Mouse (Mus musculus) neural tube, embryonic 11.5 days (tissue): Measurements from ENCODE around the gene Grem1. TPM values are rescaled to one million over a fixed set of nuclear protein-coding genes. Genes with fewer than 3 reads are reported as not detected.

Experiments used
- ATAC-seq: fragments of 200-750 bp; cut with Nextera tagmentation; 2 replicates; pipeline ENCODE4 v1.8.0; 2017; ENCODE audit warnings: moderate number of reproducible peaks, mild to moderate bottlenecking, moderate TSS enrichment, moderate library complexity; ENCODE audit not compliant: insufficient read depth, low FRiP score, low TSS enrichment
- DNase-seq: peaks from one replicate; pipeline ENCODE4 v3.0.0-alpha.2; 2015; ENCODE audit warnings: low spot score
- H3K27ac ChIP-seq: fragments of 300-500 bp; sonication (generic); 2 replicates; pipeline ENCODE4 v1.5.1; 2014; ENCODE audit warnings: low read depth, mild to moderate bottlenecking, low read length
- H3K27me3 ChIP-seq: fragments of 300-500 bp; sonication (generic); 2 replicates; pipeline ENCODE4 v1.6.1; 2014; ENCODE audit warnings: mild to moderate bottlenecking, low read length, mixed read lengths; ENCODE audit not compliant: control insufficient read depth, insufficient read depth
- H3K36me3 ChIP-seq: fragments of 300-500 bp; sonication (generic); 2 replicates; pipeline ENCODE4 v1.6.1; 2014; ENCODE audit warnings: mild to moderate bottlenecking, low read length, moderate library complexity, mixed read lengths; ENCODE audit not compliant: control insufficient read depth, insufficient read depth
- H3K4me1 ChIP-seq: fragments of 300-500 bp; sonication (generic); 2 replicates; pipeline ENCODE4 v1.6.1; 2014; ENCODE audit warnings: low read length, mixed read lengths; ENCODE audit not compliant: control insufficient read depth, insufficient read depth
- H3K4me2 ChIP-seq: fragments of 300-500 bp; sonication (generic); 2 replicates; pipeline ENCODE4 v1.6.1; 2014; ENCODE audit warnings: low read depth, mild to moderate bottlenecking, moderate library complexity
- H3K4me3 ChIP-seq: fragments of 300-500 bp; sonication (generic); 2 replicates; pipeline ENCODE4 v1.5.1; 2014; ENCODE audit warnings: low read depth, low read length
- H3K9ac ChIP-seq: fragments of 300-500 bp; sonication (generic); 2 replicates; pipeline ENCODE4 v1.6.1; 2014; ENCODE audit warnings: mild to moderate bottlenecking, low read length
- H3K9me3 ChIP-seq: fragments of 300-500 bp; sonication (generic); 2 replicates; pipeline ENCODE4 v1.6.1; 2016; ENCODE audit warnings: low read length; ENCODE audit not compliant: control insufficient read depth
- WGBS: fragments of 180-500 bp; shearing (Covaris S2); extraction: QIAGEN DNeasy Blood & Tissue Kit; methylation state at CpG from one replicate; pipeline ENCODE4 v1.1.7; 2014; 5-methylcytosine and 5-hydroxymethylcytosine counted together
- polyA plus RNA-seq: library from polyadenylated mRNA; unstranded; fragments of >200 nt; fragmentation: Nextera tagmentation; extraction: Ambion mirVana; gene quantifications from 2 replicates; pipeline ENCODE4 v1.2.1, GENCODE M21; 2014

Grem1 gene
- polyA plus RNA-seq, 1 experiment from 2014 or later, result 0.85 TPM

- Histone ChIP-seq H3K36me3 (no peaks in the 10 kb centered on the region), H3K9ac (no peak overlapping the region), H3K4me2 (no peak overlapping the region), H3K4me3 (no peak overlapping the region), H3K27ac (no peak overlapping the region), H3K4me1 (no peaks in the 10 kb centered on the region), H3K9me3 (no peaks in the 10 kb centered on the region), H3K27me3 (no peaks in the 10 kb centered on the region)
- WGBS, result 73% methylated on average over 6 of the region's 6 CpGs
- ATAC-seq, result no peak
- no peak for DNase-seq
Measured at GRCm38 (mm10) chr2:113774150-113774805, 15.8 kb upstream of the Grem1 start.

- Histone ChIP-seq H3K9me3 (no peaks in the 10 kb centered on the region), H3K4me1 (no peaks in the 10 kb centered on the region), H3K4me2 (no peak overlapping the region), H3K27ac (no peak overlapping the region), H3K9ac (no peak overlapping the region), H3K36me3 (no peaks in the 10 kb centered on the region), H3K27me3 (no peaks in the 10 kb centered on the region), H3K4me3 (no peak overlapping the region)
- 88% methylated on average over 8 of the region's 8 CpGs for WGBS
- ATAC-seq (no peak), DNase-seq (no peak)
Measured at GRCm38 (mm10) chr2:113768541-113769303, 10.3 kb upstream of the Grem1 start.

GRCm38 (mm10) chr2:113765885-113766284 lies 7.4 kb upstream of the Grem1 start:
- Histone ChIP-seq H3K36me3 (no peaks in the 10 kb centered on the region), H3K27ac (no peak overlapping the region), H3K9me3 (no peaks in the 10 kb centered on the region), H3K27me3 (no peaks in the 10 kb centered on the region), H3K9ac (no peak overlapping the region), H3K4me1 (no peaks in the 10 kb centered on the region), H3K4me3 (no peak overlapping the region), H3K4me2 (no peak overlapping the region)
- DNase-seq (no peak), ATAC-seq (no peak)
- WGBS, result 83% methylated on average over 1 of the region's 1 CpGs

GRCm38 (mm10) chr2:113764968-113765367 lies 6.5 kb upstream of the Grem1 start:
- 82% methylated on average over 5 of the region's 5 CpGs for WGBS
- Histone ChIP-seq H3K36me3 (no peaks in the 10 kb centered on the region), H3K4me2 (no peak overlapping the region), H3K27ac (no peak overlapping the region), H3K9ac (no peak overlapping the region), H3K4me1 (no peaks in the 10 kb centered on the region), H3K4me3 (no peak overlapping the region), H3K9me3 (no peaks in the 10 kb centered on the region), H3K27me3 (peaks cover 3% of the 10 kb centered on the region; the same call in 1 of the 2 replicates)
- ATAC-seq, result no peak
- no peak for DNase-seq

GRCm38 (mm10) chr2:113757525-113758310 lies 728 bp downstream of the Grem1 start:
- H3K27ac ChIP-seq, result no peak overlapping the region

GRCm38 (mm10) chr2:113756924-113757524 lies 1.4 kb downstream of the Grem1 start:
- Histone ChIP-seq H3K4me1 (no peaks in the 10 kb centered on the region), H3K4me3 (peak overlapping the region; percentile 57), H3K27me3 (peaks cover 36% of the 10 kb centered on the region), H3K9ac (0 out of 2 replicates have a peak overlapping the region, but pooled peaks have one; percentile 1), H3K27ac (no peak overlapping the region), H3K4me2 (peak overlapping the region; percentile 98), H3K9me3 (no peaks in the 10 kb centered on the region), H3K36me3 (no peaks in the 10 kb centered on the region)
- 3% methylated on average over 12 of the region's 12 CpGs for WGBS
- ATAC-seq (no peak), DNase-seq (no peak)

More at GRCm38 (mm10) chr2:113757525-113758310, 728 bp downstream of the Grem1 start:
- under 1% methylated on average over 46 of the region's 47 CpGs for WGBS
- ATAC-seq (peak; percentile 45), DNase-seq (peak; percentile 63)
- no peaks in the 10 kb centered on the region for H3K36me3 ChIP-seq
- H3K4me3 ChIP-seq, result peak overlapping the region; percentile 57
- no peaks in the 10 kb centered on the region for H3K9me3 ChIP-seq
- H3K4me1 ChIP-seq, result no peaks in the 10 kb centered on the region
- peaks cover 36% of the 10 kb centered on the region for H3K27me3 ChIP-seq
- 0 out of 2 replicates have a peak overlapping the region, but pooled peaks have one; percentile 1 for H3K9ac ChIP-seq
- peak overlapping the region; percentile 98 for H3K4me2 ChIP-seq

- no peak for DNase-seq
- Histone ChIP-seq H3K4me1 (no peaks in the 10 kb centered on the region), H3K9me3 (no peaks in the 10 kb centered on the region), H3K36me3 (no peaks in the 10 kb centered on the region), H3K27ac (no peak overlapping the region), H3K27me3 (0 out of 2 replicates have a peak, but pooled peaks cover 2% of the 10 kb centered on the region), H3K9ac (no peak overlapping the region), H3K4me3 (no peak overlapping the region), H3K4me2 (no peak overlapping the region)
- WGBS, result 83% methylated on average over 12 of the region's 12 CpGs
- no peak for ATAC-seq
Measured at GRCm38 (mm10) chr2:113749721-113750120, 8.7 kb downstream of the Grem1 start.

- no peaks in the 10 kb centered on the region for H3K9me3 ChIP-seq
- no peak for DNase-seq
- no peaks in the 10 kb centered on the region for H3K4me1 ChIP-seq
- H3K27ac ChIP-seq, result no peak overlapping the region
- H3K4me2 ChIP-seq, result no peak overlapping the region
- no peak for ATAC-seq
- 0 out of 2 replicates have a peak, but pooled peaks cover 1% of the 10 kb centered on the region for H3K27me3 ChIP-seq
- H3K36me3 ChIP-seq, result no peaks in the 10 kb centered on the region
- 94% methylated on average over 9 of the region's 9 CpGs for WGBS
- H3K4me3 ChIP-seq, result no peak overlapping the region
- H3K9ac ChIP-seq, result no peak overlapping the region
Measured at GRCm38 (mm10) chr2:113749309-113749708, 9.1 kb downstream of the Grem1 start.
